16 mouse cellular contexts compared by ENCODE assay signal in the genomic region with DNA sequence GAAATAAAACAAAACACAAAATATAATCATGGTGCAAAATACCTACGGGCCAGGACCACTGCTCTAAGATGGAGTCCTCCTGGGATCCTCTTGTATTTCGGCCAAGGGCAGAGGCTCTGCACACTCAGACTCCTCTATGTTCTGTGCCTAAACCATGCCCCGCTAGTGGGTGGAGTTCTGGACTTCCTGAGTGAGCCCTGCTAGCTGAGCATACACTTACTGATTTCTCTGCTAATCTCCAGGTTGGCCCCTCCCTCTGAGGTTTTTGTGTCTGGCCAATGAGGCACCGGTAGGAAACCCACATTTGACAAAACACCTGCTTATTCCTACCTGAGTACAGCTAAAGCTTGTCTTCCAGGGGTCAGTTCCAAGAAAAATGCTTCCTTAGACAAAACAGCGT. TPM values are rescaled to one million over a fixed set of nuclear protein-coding genes. Genes with fewer than 3 reads are reported as not detected.
"Had no signal": no experiment of that assay in that cellular context is flagged by ENCODE, and none has a peak within 500 bp of the region (broad histone marks: within the 10 kb centered on the region; RNA-seq: fewer than 3 reads in every experiment).

No protein-coding gene starts in this region.

- H3K27ac ChIP-seq: intestine, embryonic 15.5 days; kidney, embryonic 15.5 days; left cerebral cortex, adult 2 months; limb, embryonic 10.5 days; lung, embryonic 15.5 days; midbrain, embryonic 10.5 days; neural tube, embryonic 12.5 days had no signal

- ATAC-seq: intestine, embryonic 15.5 days had no signal

- H3K36me3 ChIP-seq: intestine, embryonic 15.5 days; kidney, embryonic 15.5 days; limb, embryonic 10.5 days; lung, embryonic 15.5 days; midbrain, embryonic 10.5 days; neural tube, embryonic 12.5 days had no signal

- H3K9me3 ChIP-seq: intestine, embryonic 15.5 days; kidney, embryonic 15.5 days; limb, embryonic 10.5 days; lung, embryonic 15.5 days; midbrain, embryonic 10.5 days; neural tube, embryonic 12.5 days had no signal

- DNase-seq: kidney, adult 2 months; kidney, postnatal 25 days; lung, postnatal 14 days; midbrain, embryonic 14.5 days; retina, postnatal 1 day; right cerebral cortex, postnatal 14 days; thymus, postnatal 4 days had no signal

- H3K9ac ChIP-seq: intestine, embryonic 15.5 days; kidney, embryonic 15.5 days; lung, embryonic 15.5 days; neural tube, embryonic 12.5 days had no signal

- H3K4me3 ChIP-seq: intestine, embryonic 15.5 days; kidney, embryonic 15.5 days; left cerebral cortex, adult 2 months; limb, embryonic 10.5 days; lung, embryonic 15.5 days; midbrain, embryonic 10.5 days; myocyte; neural tube, embryonic 12.5 days had no signal

RNA-seq across cellular contexts. Expression of a gene that starts 2.3 kb away (rescaled TPM):
- total RNA-seq: left cerebral cortex, postnatal 14 days had no signal
- polyA plus RNA-seq: myocyte had no signal
